Mouse (Mus musculus): ENCODE data around the gene Nufip2.

- TF ChIP-seq CTCF (IDR thresholded peaks at IDR 0.05; ENCODE audit: low read depth) (no peak), EP300 (IDR thresholded peaks at IDR 0.05; ENCODE audit: low read depth) (no peak)
Observed at GRCm38 (mm10) chr11:77769496-77769895, 83.5 kb downstream of the Nufip2 start.

Data from liver, embryonic 14.5 days (tissue).